Mouse (Mus musculus) lung, postnatal 10 days (tissue): ENCODE data around the gene I0C0044D17Rik.
A peak's percentile ranks its signal among the peaks of the same experiment; 100 is the strongest.

Experiments used
- DNase-seq: peaks from one replicate; pipeline ENCODE4 v3.0.0; 2021

The I0C0044D17Rik gene

DNA sequence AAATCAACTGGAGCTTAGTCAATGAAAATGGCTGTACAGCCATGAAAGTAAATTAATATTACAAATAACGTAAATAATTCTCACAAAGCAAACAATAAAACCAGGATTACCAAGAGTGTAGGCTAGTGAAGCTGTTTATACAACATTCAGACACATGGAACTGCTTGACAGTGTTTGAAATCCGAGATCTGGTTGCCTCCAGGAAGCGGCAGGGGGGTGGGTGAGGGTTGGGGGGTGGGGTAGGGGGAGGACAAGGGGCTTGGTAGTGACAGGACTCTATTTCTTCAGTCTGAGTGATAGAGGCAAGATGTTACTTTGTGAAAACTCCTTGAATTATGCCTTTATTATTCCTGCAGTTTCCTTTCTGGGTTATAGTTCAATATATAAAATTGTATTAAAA, 3.1 kb upstream of the I0C0044D17Rik start:
- DNase-seq = no peak

DNA sequence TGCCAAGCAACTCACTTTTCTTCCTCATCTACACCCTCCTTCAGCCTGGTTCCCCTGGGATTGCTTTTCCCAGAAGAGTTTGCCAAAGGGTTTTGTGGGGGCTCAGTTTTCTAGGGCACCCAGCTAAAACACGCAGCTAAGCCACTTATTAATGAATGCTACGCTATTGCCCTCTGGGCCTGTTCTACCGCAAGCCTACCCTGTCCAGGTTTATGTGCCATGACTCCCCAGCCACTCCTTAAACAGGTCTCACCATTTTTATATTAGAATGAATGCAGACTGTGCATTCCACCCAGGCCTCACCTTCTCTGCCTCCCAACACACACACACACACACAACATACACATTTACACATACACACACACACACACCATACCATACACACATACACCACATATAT, 593 bp downstream of the I0C0044D17Rik start:
- no peak for DNase-seq

DNA sequence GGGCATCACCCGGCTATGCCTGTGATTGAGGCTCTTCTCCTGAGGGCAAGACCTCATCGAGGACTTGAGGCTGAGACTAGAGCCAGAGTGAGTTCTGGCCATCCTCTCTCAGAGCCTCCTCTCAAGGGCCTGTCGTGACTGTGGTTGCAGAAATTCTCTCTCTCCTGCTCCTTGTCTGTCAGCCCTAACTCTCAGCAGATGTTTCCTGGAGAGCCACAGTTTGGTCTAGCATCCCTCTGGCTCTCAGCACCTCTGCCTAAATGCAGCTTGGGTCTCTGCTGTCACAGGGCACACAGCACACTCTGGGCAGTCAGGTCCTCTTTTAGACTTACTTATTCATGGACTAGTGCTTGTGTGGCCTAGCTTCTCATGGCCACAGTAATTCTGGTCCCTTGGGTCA, 1.2 kb downstream of the I0C0044D17Rik start:
- DNase-seq = no peak

DNA sequence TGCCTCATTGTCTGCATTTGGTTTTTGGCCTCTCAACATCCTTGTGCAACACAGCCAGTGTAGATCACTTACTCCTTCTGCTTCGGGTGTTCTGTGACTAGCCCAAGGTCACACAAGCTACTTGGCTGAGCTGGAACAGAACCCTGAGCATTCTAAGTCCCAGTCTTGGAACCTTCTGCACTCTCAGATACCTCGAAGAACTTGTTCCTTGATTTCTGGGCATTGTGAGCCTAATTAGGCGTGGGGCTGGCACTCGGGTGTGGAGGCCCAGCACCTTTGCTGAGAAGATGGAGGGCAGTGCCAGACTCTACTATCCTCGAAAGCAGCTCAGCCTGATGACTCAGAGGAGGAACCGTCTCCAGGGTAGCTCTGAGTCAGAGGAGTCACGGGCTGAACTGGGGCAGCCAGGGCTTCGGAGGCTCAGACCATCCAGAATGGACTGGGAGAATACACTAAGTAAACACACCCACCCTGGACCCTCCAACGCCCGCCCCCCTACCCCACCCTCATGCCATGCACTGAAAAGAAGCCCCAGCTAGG, 4.4 kb downstream of the I0C0044D17Rik start:
- DNase-seq = no peak

GRCm38 (mm10) chr4:98817184-98817911, 6.3 kb downstream of the I0C0044D17Rik start, which contains the start of gene Kank4:
Kank4 (minus strand) TSS chr4:98817537.
- DNase-seq = peak; percentile 76

DNA sequence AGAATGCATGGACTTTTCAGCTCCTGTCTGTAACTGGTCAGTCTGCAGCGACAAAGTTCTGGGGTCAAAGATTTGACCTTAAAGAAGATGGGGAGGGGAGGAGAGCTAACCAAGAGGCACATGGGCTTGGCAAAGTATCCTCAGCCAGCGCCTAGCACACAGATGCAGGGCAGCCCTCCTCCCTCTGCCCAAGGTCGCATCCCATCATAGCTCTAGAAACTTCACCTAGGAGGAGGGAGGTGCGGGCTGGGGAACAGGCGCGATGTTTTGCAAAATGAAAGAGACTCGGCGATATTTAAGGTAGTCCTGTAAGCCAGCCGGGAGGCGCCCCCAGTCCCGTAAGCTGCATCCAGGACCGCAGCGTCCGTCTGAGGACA, 6.8 kb downstream of the I0C0044D17Rik start:
- DNase-seq = no peak

DNA sequence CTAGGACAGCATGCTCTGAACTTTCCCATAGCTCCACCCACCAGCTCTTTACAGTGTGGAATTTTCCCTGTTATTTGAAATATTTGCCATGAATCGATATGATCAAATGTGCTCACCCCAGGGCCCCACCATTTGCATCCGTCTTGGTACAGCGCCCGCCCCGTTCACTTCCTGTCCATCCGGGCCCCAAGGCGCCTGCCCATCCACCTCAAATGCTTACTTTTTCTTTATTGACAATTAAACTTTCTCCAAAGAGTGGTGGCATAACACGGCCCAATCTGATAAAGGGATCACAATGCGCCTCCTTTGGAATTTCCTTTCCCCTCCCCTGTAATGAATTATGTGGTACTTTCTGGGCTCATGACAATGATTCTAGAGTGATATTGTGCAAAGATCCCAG, 17.3 kb downstream of the I0C0044D17Rik start:
- DNase-seq = no peak

DNA sequence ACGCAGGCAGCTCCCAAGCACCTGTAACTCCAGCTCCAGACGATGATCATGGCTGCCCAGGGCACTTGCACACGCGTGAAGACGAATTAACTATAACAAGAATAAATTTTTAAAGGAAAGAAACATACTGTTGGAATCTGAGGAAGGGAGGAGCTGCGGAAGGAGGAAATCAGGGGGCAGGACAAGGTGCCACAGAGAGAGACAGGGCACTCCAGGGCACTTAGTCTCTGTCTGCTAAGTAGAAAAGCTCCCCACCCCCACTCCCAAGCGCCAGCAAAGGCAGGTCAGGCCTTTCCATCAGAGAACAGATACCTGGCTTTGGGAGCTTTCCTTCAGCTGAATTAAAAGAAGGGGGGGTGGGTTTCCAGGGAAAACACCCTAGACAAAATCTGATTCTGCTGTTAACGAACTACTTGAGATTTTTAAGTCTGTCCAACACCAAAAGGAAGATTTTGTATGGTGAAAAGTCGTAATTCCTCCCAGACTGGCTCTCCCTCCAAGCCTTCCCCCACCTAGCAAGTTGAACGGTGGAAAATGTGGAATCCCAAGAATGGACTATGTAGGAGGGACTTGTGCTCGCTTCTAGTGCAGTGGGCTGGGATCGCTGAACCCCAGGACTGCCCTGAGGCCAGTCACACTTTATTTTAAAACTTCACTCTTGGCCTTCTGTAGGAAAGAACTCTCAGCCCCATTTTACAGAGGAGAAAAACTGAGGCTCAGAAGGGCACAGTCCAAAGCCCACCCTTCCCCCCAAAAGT, 18.2 kb downstream of the I0C0044D17Rik start:
- no peak for DNase-seq

- no peak for DNase-seq
Observed at GRCm38 (mm10) chr4:98804476-98805134, 19.0 kb downstream of the I0C0044D17Rik start.

DNA sequence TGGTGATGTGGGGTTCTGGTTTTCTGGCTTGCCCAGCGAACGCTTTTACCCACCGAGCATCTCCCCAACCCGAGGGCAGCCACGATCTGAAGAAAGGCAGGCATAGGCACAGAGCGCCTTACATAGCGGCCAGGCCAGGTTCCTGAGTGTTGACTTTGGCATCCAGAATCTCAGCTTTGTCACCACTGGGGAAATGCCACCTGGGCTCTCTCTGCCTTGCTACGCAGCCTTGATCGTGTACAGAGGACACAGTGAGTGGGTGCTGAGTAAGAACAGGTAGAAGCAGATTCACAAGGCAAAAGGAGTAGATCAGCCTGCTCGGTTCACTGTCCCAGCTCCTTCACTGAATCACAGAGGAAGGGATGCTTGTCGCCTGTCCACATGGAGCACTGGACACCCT, 21.9 kb downstream of the I0C0044D17Rik start:
- DNase-seq = no peak

- no peak for DNase-seq
Observed at GRCm38 (mm10) chr4:98800824-98801223, 22.8 kb downstream of the I0C0044D17Rik start.

DNA sequence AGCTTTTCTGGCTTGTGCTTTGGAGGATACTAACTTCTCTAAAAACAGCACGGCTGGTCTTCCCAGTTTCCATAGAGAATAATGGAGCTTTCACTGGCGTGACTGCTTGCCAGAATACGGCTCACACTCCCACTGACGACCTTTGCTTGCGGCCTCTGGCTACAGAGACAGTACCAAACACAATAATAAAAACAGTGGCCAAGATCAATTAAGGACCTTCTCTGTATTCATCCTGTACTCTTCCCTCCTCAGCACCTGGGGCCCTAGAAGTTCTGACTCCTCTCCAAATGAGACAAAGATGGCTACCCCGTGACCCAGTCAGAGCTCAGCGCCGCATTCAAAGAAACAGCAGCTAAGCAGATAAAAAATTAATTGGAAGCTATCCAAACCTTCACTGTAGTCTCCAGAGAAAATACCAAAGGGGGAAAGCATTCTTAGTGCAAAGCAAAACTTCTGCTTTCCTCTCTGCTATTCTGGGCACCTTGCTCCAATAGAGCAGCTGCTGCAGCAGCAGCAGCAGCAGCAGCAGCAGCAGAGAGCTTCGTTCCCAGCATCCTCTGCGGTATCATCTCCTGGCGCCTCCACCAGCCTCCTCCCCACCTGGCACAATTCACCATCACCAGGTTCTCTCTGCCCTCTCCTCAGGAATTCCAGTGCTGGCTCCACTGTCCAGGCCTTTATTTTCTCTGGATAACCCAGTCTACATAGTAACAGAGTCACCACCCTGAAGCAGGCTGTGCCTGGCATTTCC, 26.9 kb downstream of the I0C0044D17Rik start:
- DNase-seq = peak; percentile 57

DNA sequence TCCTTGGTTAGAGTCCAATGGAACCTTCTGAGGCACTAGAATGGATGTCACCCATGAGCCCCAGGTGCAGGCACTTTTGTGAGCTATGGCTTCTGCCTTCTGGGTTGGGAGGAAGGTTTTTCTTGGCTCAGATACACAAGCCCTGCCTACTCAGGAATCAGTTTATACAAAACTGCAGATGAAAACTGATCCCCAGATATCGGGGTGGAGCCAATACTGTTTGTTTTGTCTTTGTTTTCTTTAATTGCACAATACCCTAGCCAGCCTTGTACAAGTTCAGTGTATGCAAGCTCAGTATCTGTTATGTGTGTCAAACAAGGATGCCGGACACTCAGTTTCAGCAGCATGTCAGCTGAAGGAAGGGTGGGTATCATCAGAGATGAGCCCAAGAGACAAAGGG, 28.4 kb downstream of the I0C0044D17Rik start:
- no peak for DNase-seq

GRCm38 (mm10) chr4:98793486-98793885, 30.2 kb downstream of the I0C0044D17Rik start:
- DNase-seq = no peak

- no peak for DNase-seq
Observed at GRCm38 (mm10) chr4:98790721-98791120, 32.9 kb downstream of the I0C0044D17Rik start.

GRCm38 (mm10) chr4:98789861-98790311, 33.8 kb downstream of the I0C0044D17Rik start:
- DNase-seq = peak; percentile 55

DNA sequence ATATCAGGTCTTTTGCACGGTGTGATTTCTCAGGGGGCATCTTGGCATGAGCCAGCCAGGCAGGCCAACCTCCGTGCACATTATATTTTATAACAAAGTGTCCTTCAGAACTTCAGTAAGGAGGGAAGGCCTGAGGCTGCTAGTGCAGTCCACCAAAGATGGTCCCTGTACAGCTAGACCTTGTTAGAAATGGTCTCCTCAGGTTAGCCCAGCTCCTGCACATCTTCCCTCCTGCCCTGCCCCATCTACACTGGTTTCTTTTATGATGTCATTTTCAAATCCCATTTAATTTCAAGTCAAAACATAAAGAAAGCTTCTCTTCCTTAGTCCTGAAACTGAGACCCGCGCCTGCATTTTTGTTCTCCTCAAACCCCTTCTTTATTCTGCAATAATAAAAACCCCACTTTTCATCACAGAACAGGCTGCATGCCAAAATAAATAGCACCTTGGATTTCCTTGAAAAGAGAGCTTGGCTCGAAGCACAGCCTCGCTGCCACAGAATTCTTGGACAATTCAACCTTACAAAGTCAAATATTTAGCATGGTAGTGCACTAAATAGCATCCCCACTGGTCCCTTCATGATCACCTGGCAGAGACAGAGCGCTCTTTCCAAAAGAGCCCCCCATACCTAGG, 34.4 kb downstream of the I0C0044D17Rik start:
- DNase-seq = no peak

GRCm38 (mm10) chr4:98786281-98786680, 37.4 kb downstream of the I0C0044D17Rik start:
- DNase-seq = no peak

- no peak for DNase-seq
Observed at GRCm38 (mm10) chr4:98785851-98786250, 37.8 kb downstream of the I0C0044D17Rik start.

GRCm38 (mm10) chr4:98778219-98778618, 45.4 kb downstream of the I0C0044D17Rik start:
- DNase-seq = no peak

- no peak for DNase-seq
Observed at GRCm38 (mm10) chr4:98777464-98777863, 46.2 kb downstream of the I0C0044D17Rik start.
